ENCODE assay signal across 18 mouse cellular contexts in the genomic region with DNA sequence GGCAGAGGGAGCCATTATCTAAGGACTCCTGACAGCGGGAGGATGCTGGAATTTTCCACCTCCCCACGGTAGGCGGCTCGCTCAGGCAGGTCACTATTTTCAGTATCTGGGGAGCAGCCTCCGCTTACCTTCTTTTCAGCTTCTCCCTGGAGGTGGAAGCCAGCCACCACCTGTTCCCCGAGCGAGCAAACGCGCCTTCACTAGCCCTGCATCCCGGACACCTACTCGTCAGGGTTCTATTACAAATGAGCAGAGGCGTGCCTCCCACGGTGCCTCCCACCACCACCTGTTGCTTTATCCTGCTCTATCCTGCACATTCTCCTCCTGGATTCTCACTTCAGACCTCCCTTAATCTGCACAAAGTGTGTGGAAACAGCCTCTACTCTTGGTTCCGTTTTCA. TPM values are rescaled to one million over a fixed set of nuclear protein-coding genes. Genes with fewer than 3 reads are reported as not detected.
DNase-seq lines count a peak whose midpoint lies in the region; ATAC-seq and TF ChIP-seq lines count a peak whose summit lies in the region.
"Had no signal": no experiment of that assay in that cellular context is flagged by ENCODE, and none has a peak within 500 bp of the region (broad histone marks: within the 10 kb centered on the region; RNA-seq: fewer than 3 reads in every experiment).

No protein-coding gene starts in this region.

- no peak for ATAC-seq in midbrain, embryonic 14.5 days (ENCODE audit: low FRiP score, low TSS enrichment)
- ATAC-seq: inflammation-experienced regulatory T-cells, adult 6 months; liver, postnatal 0 days; midbrain, embryonic 15.5 days had no signal

- no peak overlapping the region for H3K4me2 ChIP-seq in midbrain, embryonic 14.5 days (ENCODE audit: low read length)
- H3K4me2 ChIP-seq: heart, embryonic 12.5 days; kidney, embryonic 15.5 days; limb, embryonic 12.5 days; midbrain, embryonic 15.5 days had no signal

- TF ChIP-seq CTCF in layer of hippocampus, adult 2 months (conservative IDR thresholded peaks at IDR 0.05) = no peak

- no peaks in the 10 kb centered on the region for H3K27me3 ChIP-seq in midbrain, embryonic 14.5 days (ENCODE audit: control insufficient read depth, insufficient read depth, low read length)
- H3K27me3 ChIP-seq: heart, embryonic 12.5 days; kidney, embryonic 15.5 days; limb, embryonic 12.5 days; midbrain, embryonic 15.5 days had no signal

- 69% methylated on average over 14 of the region's 14 CpGs for WGBS in midbrain, embryonic 14.5 days

- H3K9ac ChIP-seq in midbrain, embryonic 14.5 days (replicated peaks; ENCODE audit: low read length) = no peak overlapping the region
- H3K9ac ChIP-seq: heart, embryonic 12.5 days; kidney, embryonic 15.5 days; limb, embryonic 12.5 days; liver, postnatal 0 days; midbrain, embryonic 15.5 days had no signal

- H3K27ac ChIP-seq in layer of hippocampus, adult 2 months = peak overlapping the region; percentile 92
- H3K27ac ChIP-seq in midbrain, embryonic 14.5 days (replicated peaks; ENCODE audit: low read depth, low read length) = no peak overlapping the region
- H3K27ac ChIP-seq: hindbrain, embryonic 10.5 days; kidney, embryonic 15.5 days; limb, embryonic 12.5 days; midbrain, embryonic 15.5 days had no signal

- peaks cover 15% of the 10 kb centered on the region for H3K36me3 ChIP-seq in midbrain, embryonic 14.5 days (ENCODE audit: control insufficient read depth, insufficient read depth, low read length)
- H3K36me3 ChIP-seq: midbrain, embryonic 15.5 days had no signal

- H3K9me3 ChIP-seq in midbrain, embryonic 14.5 days (ENCODE audit: control insufficient read depth, low read length) = no peaks in the 10 kb centered on the region
- H3K9me3 ChIP-seq: heart, embryonic 12.5 days; hindbrain, embryonic 10.5 days; kidney, embryonic 15.5 days; limb, embryonic 12.5 days; midbrain, embryonic 15.5 days had no signal

- DNase-seq in right cerebral cortex, adult 18-20 months = peak; percentile 92
- no peak for DNase-seq in right cerebral cortex, postnatal 4 days
- peak; percentile 84 to 91 for DNase-seq in layer of hippocampus, adult 2 months (ENCODE audit: low spot score in 2 of 2)
- peak; percentile 74 to 93 for DNase-seq in left cerebral cortex, adult 9 months (ENCODE audit: low spot score in 2 of 2)
- no peak for DNase-seq in kidney, adult 11 months
- DNase-seq in midbrain, embryonic 14.5 days = no peak
- DNase-seq in thymus, postnatal 14 days = no peak
- DNase-seq in kidney, postnatal 25 days = no peak
- DNase-seq: cerebellum, adult 8-10 months; gastrocnemius, postnatal 14 days; liver, postnatal 0 days; lung, postnatal 4 days had no signal

- H3K4me1 ChIP-seq in midbrain, embryonic 14.5 days (ENCODE audit: control insufficient read depth, insufficient read depth, low read length) = no peaks in the 10 kb centered on the region
- H3K4me1 ChIP-seq: midbrain, embryonic 15.5 days had no signal

- no peak overlapping the region for H3K4me3 ChIP-seq in layer of hippocampus, adult 2 months
- no peak overlapping the region for H3K4me3 ChIP-seq in midbrain, embryonic 14.5 days (replicated peaks; ENCODE audit: low read depth, low read length)
- H3K4me3 ChIP-seq: heart, embryonic 12.5 days; hindbrain, embryonic 10.5 days; kidney, embryonic 15.5 days; limb, embryonic 12.5 days; midbrain, embryonic 15.5 days had no signal

RNA-seq across cellular contexts. Expression of a gene that starts 20.8 kb away (rescaled TPM):
- 10 to 100 TPM; 25.7 to 25.9 TPM for total RNA-seq in layer of hippocampus, adult 2 months (2021)
- 8.9 and 10.6 TPM in 2 replicates for polyA plus RNA-seq in midbrain, embryonic 14.5 days (2014; fragmentation: Nextera tagmentation; extraction: Ambion mirVana)

RNA-seq across cellular contexts. Expression of a gene that starts 25.6 kb away (rescaled TPM):
- total RNA-seq in layer of hippocampus, adult 2 months (2021) = 10 to 100 TPM; 19.3 TPM
- 23.1 and 24.5 TPM in 2 replicates for polyA plus RNA-seq in midbrain, embryonic 14.5 days (2014; fragmentation: Nextera tagmentation; extraction: Ambion mirVana)

RNA-seq across cellular contexts. Expression of a gene that starts 27.4 kb away (rescaled TPM):
- total RNA-seq in layer of hippocampus, adult 2 months (2021) = 10 to 100 TPM; 69.1 to 78.2 TPM
- polyA plus RNA-seq in midbrain, embryonic 14.5 days (2014; fragmentation: Nextera tagmentation; extraction: Ambion mirVana) = 9.0 and 9.9 TPM in 2 replicates

RNA-seq across cellular contexts. Expression of a gene that starts 36.8 kb away (rescaled TPM):
- 10 to 100 TPM; 97.4 to 99.3 TPM for total RNA-seq in layer of hippocampus, adult 2 months (2021)
- polyA plus RNA-seq in midbrain, embryonic 14.5 days (2014; fragmentation: Nextera tagmentation; extraction: Ambion mirVana) = 327 and 369 TPM in 2 replicates

RNA-seq across cellular contexts. Expression of a gene that starts 48.9 kb away (rescaled TPM):
- 10 to 100 TPM; 27.4 to 32.6 TPM for total RNA-seq in layer of hippocampus, adult 2 months (2021)
- 21.9 and 22.1 TPM in 2 replicates for polyA plus RNA-seq in midbrain, embryonic 14.5 days (2014; fragmentation: Nextera tagmentation; extraction: Ambion mirVana)

Comparison
In these comparisons a context has a peak if more than half of its experiments do, and no peak if none do; other contexts are left out.
1. DNase-seq: peak in right cerebral cortex, adult 18-20 months (single experiment), layer of hippocampus, adult 2 months (2 of 2) and left cerebral cortex, adult 9 months (2 of 2); none in right cerebral cortex, postnatal 4 days (single experiment), kidney, adult 11 months (single experiment), midbrain, embryonic 14.5 days (single experiment), thymus, postnatal 14 days (single experiment) and kidney, postnatal 25 days (0 of 2).